Mouse (Mus musculus) myocyte (in vitro differentiated cells): ENCODE results near the gene Prrt2. TPM values are rescaled to one million over a fixed set of nuclear protein-coding genes. Genes with fewer than 3 reads are reported as not detected.

Experiments used
- H3K27me3 ChIP-seq: one replicate; pipeline ENCODE4 v1.6.1; 2011; ENCODE audit not compliant: control insufficient read depth, insufficient read depth, insufficient read length
- H3K36me3 ChIP-seq: one replicate; pipeline ENCODE4 v1.6.1; 2011; ENCODE audit not compliant: control insufficient read depth, insufficient read depth
- H3K4me2 ChIP-seq: one replicate; pipeline ENCODE4 v1.6.1; 2011; ENCODE audit warnings: low read depth, control low read depth
- H3K4me3 ChIP-seq: one replicate; pipeline ENCODE4 v1.5.1; 2011; ENCODE audit warnings: mild to moderate bottlenecking, control low read depth, moderate library complexity
- H3K79me2 ChIP-seq: one replicate; pipeline ENCODE4 v1.6.1; 2011; ENCODE audit not compliant: control insufficient read depth, insufficient read depth
- H3ac ChIP-seq: one replicate; pipeline ENCODE4 v1.6.1; 2011; ENCODE audit not compliant: control insufficient read depth, insufficient read length
- CEBPB ChIP-seq: IDR thresholded peaks from 2 replicates; pipeline ENCODE4 v1.6.1; 2011; ENCODE audit warnings: mild to moderate bottlenecking, moderate library complexity; ENCODE audit not compliant: poor library complexity, insufficient read depth, severe bottlenecking
- E2F4 ChIP-seq: IDR thresholded peaks from one replicate; pipeline ENCODE4 v1.6.1; 2011; ENCODE audit warnings: mild to moderate bottlenecking, control low read depth, moderate library complexity; ENCODE audit not compliant: insufficient read depth
- MAX ChIP-seq: IDR thresholded peaks from one replicate; pipeline ENCODE4 v1.6.1; 2011; ENCODE audit warnings: low read depth, mild to moderate bottlenecking, control low read depth
- MYOD1 ChIP-seq, 3 experiments: IDR thresholded peaks; one replicate each; pipeline ENCODE4 v1.6.1; 2011; ENCODE audit warnings: control low read depth in 2 of 3, low read depth in 2 of 3, mild to moderate bottlenecking in 2 of 3, moderate library complexity in 1 of 3; ENCODE audit not compliant: insufficient read length in 2 of 3, control insufficient read depth in 1 of 3
- MYOG ChIP-seq, 3 experiments: IDR thresholded peaks; one replicate each; pipeline ENCODE4 v1.6.1; 2011; ENCODE audit warnings: control low read depth in 2 of 3, low read depth in 2 of 3, mild to moderate bottlenecking in 2 of 3; ENCODE audit not compliant: insufficient read length in 2 of 3, control insufficient read depth in 1 of 3, insufficient read depth in 1 of 3
- POLR2A ChIP-seq: IDR thresholded peaks from one replicate; pipeline ENCODE4 v1.6.1; 2011; ENCODE audit warnings: low read depth, mild to moderate bottlenecking, control low read depth, moderate library complexity; ENCODE audit not compliant: insufficient read length
- POLR2AphosphoS2 ChIP-seq: IDR thresholded peaks from one replicate; pipeline ENCODE4 v1.6.1; 2011; ENCODE audit warnings: low read depth, control low read depth; ENCODE audit not compliant: insufficient read length
- REST ChIP-seq: IDR thresholded peaks from one replicate; pipeline ENCODE4 v1.6.1; 2011; ENCODE audit warnings: mild to moderate bottlenecking, control low read depth, moderate library complexity; ENCODE audit not compliant: insufficient read depth, insufficient read length
- SRF ChIP-seq: IDR thresholded peaks from one replicate; pipeline ENCODE4 v1.6.1; 2011; ENCODE audit warnings: low read depth; ENCODE audit not compliant: control insufficient read depth, insufficient read length
- TCF12 ChIP-seq: IDR thresholded peaks from one replicate; pipeline ENCODE4 v1.6.1; 2011; ENCODE audit warnings: mild to moderate bottlenecking, control low read depth; ENCODE audit not compliant: poor library complexity, insufficient read depth, severe bottlenecking
- TCF3 ChIP-seq: IDR thresholded peaks from one replicate; pipeline ENCODE4 v1.6.1; 2011; ENCODE audit warnings: low read depth, control low read depth; ENCODE audit not compliant: insufficient read length
- USF1 ChIP-seq: IDR thresholded peaks from one replicate; pipeline ENCODE4 v1.6.1; 2011; ENCODE audit warnings: low read depth, mild to moderate bottlenecking, control low read depth, moderate library complexity
- polyA plus RNA-seq: library from polyadenylated mRNA; unstranded; fragments of >200 nt; fragmentation: generic; extraction: Trizol; gene quantifications from one replicate; pipeline ENCODE4 v1.2.1, GENCODE M21; 2012; ENCODE audit warnings: missing spikeins

Gene Prrt2
- polyA plus RNA-seq, 1 experiment, result not detected

- H3K79me2 ChIP-seq, result no peaks in the 10 kb centered on the region
- TF ChIP-seq POLR2AphosphoS2, result peak; percentile 56
- TF ChIP-seq MYOD1 (IDR thresholded peaks at IDR 0.05; ENCODE audit: control insufficient read depth in 1 of 3, insufficient read length in 2 of 3, low read depth in 2 of 3), result peak in 1 of 3 experiments; percentile 72
- TF ChIP-seq POLR2A, result no peak
- peak in 2 of 3 experiments; percentile 26 to 65 for TF ChIP-seq MYOG (IDR thresholded peaks at IDR 0.05; ENCODE audit: control insufficient read depth in 1 of 3, insufficient read depth in 1 of 3, insufficient read length in 2 of 3, low read depth in 2 of 3)
These were observed 34.7 kb downstream of the Prrt2 start for GRCm38 (mm10) chr7:126986319-126986718.

DNA sequence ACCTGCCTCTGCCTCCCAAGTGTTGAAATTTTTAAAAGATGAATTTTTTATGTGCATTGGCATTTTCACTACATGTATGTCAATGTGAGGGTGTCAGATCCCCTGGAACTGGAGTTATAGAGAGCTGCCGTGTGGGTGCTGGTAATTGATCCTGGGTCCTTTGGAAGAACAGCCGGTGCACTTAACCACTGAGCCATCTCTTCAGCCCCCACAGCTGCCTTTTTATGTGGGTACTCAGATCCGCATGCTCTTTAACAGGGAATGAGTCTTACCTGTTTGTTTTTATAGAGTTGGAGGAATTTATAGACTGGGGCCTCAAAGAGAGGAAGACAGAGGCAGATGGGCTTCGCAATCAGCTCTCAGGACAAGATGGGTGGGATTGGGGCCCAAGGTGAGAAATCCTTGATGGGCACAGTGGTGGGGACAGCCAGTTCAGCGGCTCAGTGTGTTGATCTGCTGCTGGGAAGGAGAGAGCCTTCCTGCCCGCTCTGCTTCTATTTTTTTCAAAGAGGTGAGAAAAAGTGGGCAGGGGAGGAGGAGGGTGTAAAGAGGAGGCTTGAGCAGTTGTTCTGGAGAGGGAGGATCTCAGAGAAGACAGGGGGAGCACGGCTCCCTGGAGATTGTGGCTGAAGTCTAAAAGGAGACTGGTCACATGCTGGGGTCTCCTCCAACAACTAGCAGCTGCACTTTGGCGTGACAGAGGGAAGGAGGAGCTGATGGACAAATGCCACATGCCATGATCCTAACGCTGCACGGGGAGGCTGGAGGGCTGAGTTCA, 36.2 kb downstream of the Prrt2 start:
- Histone ChIP-seq H3K27me3 (no peaks in the 10 kb centered on the region), H3K79me2 (no peaks in the 10 kb centered on the region), H3K4me2 (peak overlapping the region; percentile 9), H3ac (no peak overlapping the region), H3K36me3 (peaks cover 5% of the 10 kb centered on the region), H3K4me3 (no peak overlapping the region)
- no peak for TF ChIP-seq POLR2A
- no peak for TF ChIP-seq CEBPB
- TF ChIP-seq MYOD1 (IDR thresholded peaks at IDR 0.05; ENCODE audit: control insufficient read depth in 1 of 3, insufficient read length in 2 of 3, low read depth in 2 of 3), result peak; percentile 13 to 89 (median 67)
- TF ChIP-seq E2F4, result no peak
- no peak for TF ChIP-seq REST
- peak; percentile 23 for TF ChIP-seq TCF12
- peak; percentile 66 to 88 (median 66) for TF ChIP-seq MYOG (IDR thresholded peaks at IDR 0.05; ENCODE audit: control insufficient read depth in 1 of 3, insufficient read depth in 1 of 3, insufficient read length in 2 of 3, low read depth in 2 of 3)
- no peak for TF ChIP-seq TCF3
- TF ChIP-seq USF1, result peak; percentile 66
- peak; percentile 61 for TF ChIP-seq POLR2AphosphoS2
- TF ChIP-seq SRF, result no peak

More at GRCm38 (mm10) chr7:126986319-126986718, 34.7 kb downstream of the Prrt2 start:
- Histone ChIP-seq H3K36me3 (no peaks in the 10 kb centered on the region), H3K27me3 (no peaks in the 10 kb centered on the region), H3ac (no peak overlapping the region), H3K4me2 (no peak overlapping the region), H3K4me3 (no peak overlapping the region)

DNA sequence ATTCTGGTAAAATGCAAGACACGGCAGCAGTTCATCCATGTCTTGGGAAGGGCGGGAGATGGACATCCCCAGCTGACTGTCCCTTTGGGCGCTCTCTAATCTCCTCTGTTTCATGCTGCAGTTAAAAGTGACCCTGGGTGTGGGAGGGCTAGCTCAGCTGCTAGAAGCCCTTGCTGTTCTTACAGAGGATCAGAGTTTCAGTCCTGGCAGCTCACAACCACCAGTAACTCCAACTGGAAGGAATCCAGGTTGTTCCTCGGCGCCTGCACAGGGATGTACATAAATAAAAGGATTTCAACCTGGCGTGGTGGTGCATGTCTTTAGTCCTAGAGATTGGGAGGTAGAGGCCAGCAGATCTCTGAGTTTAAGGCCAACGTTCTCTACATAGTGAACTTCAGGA, 37.9 kb downstream of the Prrt2 start:
- TF ChIP-seq MYOG (IDR thresholded peaks at IDR 0.05; ENCODE audit: control insufficient read depth in 1 of 3, insufficient read depth in 1 of 3, insufficient read length in 2 of 3, low read depth in 2 of 3), result peak in 1 of 3 experiments; percentile 24
- no peak for TF ChIP-seq POLR2AphosphoS2
- TF ChIP-seq MYOD1 (IDR thresholded peaks at IDR 0.05; ENCODE audit: control insufficient read depth in 1 of 3, insufficient read length in 2 of 3, low read depth in 2 of 3), result peak in 2 of 3 experiments; percentile 34 to 76
- TF ChIP-seq E2F4, result no peak
- Histone ChIP-seq H3K79me2 (no peaks in the 10 kb centered on the region), H3K36me3 (peaks cover 11% of the 10 kb centered on the region), H3K4me3 (no peak overlapping the region), H3K27me3 (no peaks in the 10 kb centered on the region), H3K4me2 (no peak overlapping the region), H3ac (no peak overlapping the region)

- Histone ChIP-seq H3ac (no peak overlapping the region), H3K4me3 (no peak overlapping the region), H3K36me3 (peaks cover 14% of the 10 kb centered on the region), H3K27me3 (no peaks in the 10 kb centered on the region), H3K79me2 (peaks cover 5% of the 10 kb centered on the region), H3K4me2 (no peak overlapping the region)
- TF ChIP-seq TCF3 (no peak), POLR2A (no peak), MYOD1 (IDR thresholded peaks at IDR 0.05; ENCODE audit: control insufficient read depth in 1 of 3, insufficient read length in 2 of 3, low read depth in 2 of 3) (no peak), MAX (no peak), E2F4 (no peak), SRF (no peak), USF1 (no peak)
These were observed 39.0 kb downstream of the Prrt2 start for GRCm38 (mm10) chr7:126982054-126982453.

DNA sequence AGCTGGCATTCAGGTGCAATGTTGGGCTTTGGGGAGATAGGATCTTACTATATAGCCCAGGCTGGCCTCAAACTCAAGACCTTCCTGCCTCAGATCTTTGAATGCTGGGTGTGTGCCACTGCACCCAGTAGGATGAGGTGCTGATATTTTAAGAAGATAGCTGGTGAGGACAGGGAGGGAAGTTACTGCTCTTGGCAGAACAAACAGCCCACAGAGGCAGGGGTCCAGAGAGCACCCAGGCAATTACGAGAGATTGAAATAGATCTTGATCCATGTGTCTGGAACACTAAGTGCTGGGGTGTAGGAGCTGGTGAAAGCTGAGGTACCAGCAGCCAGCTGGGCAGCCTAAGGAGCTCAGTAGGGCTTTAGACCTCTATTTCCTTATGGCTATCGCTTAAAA, 39.4 kb downstream of the Prrt2 start:
- Histone ChIP-seq H3K4me3 (no peak overlapping the region), H3K27me3 (no peaks in the 10 kb centered on the region), H3ac (no peak overlapping the region), H3K36me3 (peaks cover 14% of the 10 kb centered on the region), H3K79me2 (peaks cover 9% of the 10 kb centered on the region), H3K4me2 (no peak overlapping the region)
- TF ChIP-seq MYOG (IDR thresholded peaks at IDR 0.05; ENCODE audit: control insufficient read depth in 1 of 3, insufficient read depth in 1 of 3, insufficient read length in 2 of 3, low read depth in 2 of 3) (no peak), USF1 (no peak), CEBPB (no peak), REST (no peak), E2F4 (no peak)
